Mouse (Mus musculus): Measurements from ENCODE around the gene Lbr. TPM values are rescaled to one million over a fixed set of nuclear protein-coding genes. Genes with fewer than 3 reads are reported as not detected.

Lbr gene
- total and polyA plus RNA-seq, 3 experiments = 12.3 to 24.7 (median 23.6) TPM

GRCm38 (mm10) chr1:181832720-181833119, 10.1 kb downstream of the Lbr start:
- Histone ChIP-seq H3K79me2 (replicated peaks; ENCODE audit: control insufficient read depth, insufficient read depth, low read length) (no peaks in the 10 kb centered on the region), H3K27me3 (ENCODE audit: control insufficient read depth, insufficient read depth, low read length) (no peaks in the 10 kb centered on the region), H3K9ac (ENCODE audit: low read depth, low read length) (no peak overlapping the region), H3K36me3 (ENCODE audit: control insufficient read depth, insufficient read depth, low read length) (no peaks in the 10 kb centered on the region), H3K4me3 (no peak overlapping the region), H3K4me1 (ENCODE audit: control insufficient read depth, insufficient read depth, low read length) (no peaks in the 10 kb centered on the region), H3K27ac (no peak overlapping the region)
- TF ChIP-seq POLR2A (IDR thresholded peaks at IDR 0.05; ENCODE audit: insufficient read depth, low read depth, low read length) = no peak
- TF ChIP-seq EP300 (IDR thresholded peaks at IDR 0.05; ENCODE audit: insufficient read depth, low read depth, low read length) = no peak
- no peak for TF ChIP-seq CTCF (IDR thresholded peaks at IDR 0.05)
- intact Hi-C loops (cut with DNase I) = no loop called here
- DNase-seq = no peak
- 86% methylated on average over 5 of the region's 5 CpGs for WGBS

- Histone ChIP-seq H3K27me3 (ENCODE audit: control insufficient read depth, insufficient read depth, low read length) (no peaks in the 10 kb centered on the region), H3K27ac (no peak overlapping the region), H3K79me2 (replicated peaks; ENCODE audit: control insufficient read depth, insufficient read depth, low read length) (no peaks in the 10 kb centered on the region), H3K4me1 (ENCODE audit: control insufficient read depth, insufficient read depth, low read length) (no peaks in the 10 kb centered on the region), H3K9ac (ENCODE audit: low read depth, low read length) (no peak overlapping the region), H3K4me3 (no peak overlapping the region), H3K36me3 (ENCODE audit: control insufficient read depth, insufficient read depth, low read length) (no peaks in the 10 kb centered on the region)
- TF ChIP-seq CTCF (IDR thresholded peaks at IDR 0.05) = peak; percentile 53
- TF ChIP-seq POLR2A (IDR thresholded peaks at IDR 0.05; ENCODE audit: insufficient read depth, low read depth, low read length) = no peak
- TF ChIP-seq EP300 (IDR thresholded peaks at IDR 0.05; ENCODE audit: insufficient read depth, low read depth, low read length) = no peak
- DNase-seq = no peak
- intact Hi-C loops (cut with DNase I) = loop anchor here (5.0 kb wide), 1 partner anchor 54 kb away; no protein-coding TSS in a partner anchor
- WGBS = 90% methylated on average over 5 of the region's 5 CpGs
These were observed 14.5 kb downstream of the Lbr start for GRCm38 (mm10) chr1:181828365-181828764.

- WGBS = 93% methylated on average over 7 of the region's 7 CpGs
- Histone ChIP-seq H3K79me2 (replicated peaks; ENCODE audit: control insufficient read depth, insufficient read depth, low read length) (no peaks in the 10 kb centered on the region), H3K4me1 (ENCODE audit: control insufficient read depth, insufficient read depth, low read length) (no peaks in the 10 kb centered on the region), H3K27ac (no peak overlapping the region), H3K36me3 (ENCODE audit: control insufficient read depth, insufficient read depth, low read length) (no peaks in the 10 kb centered on the region), H3K27me3 (ENCODE audit: control insufficient read depth, insufficient read depth, low read length) (no peaks in the 10 kb centered on the region), H3K9ac (ENCODE audit: low read depth, low read length) (no peak overlapping the region), H3K4me3 (no peak overlapping the region)
- no peak for TF ChIP-seq EP300 (IDR thresholded peaks at IDR 0.05; ENCODE audit: insufficient read depth, low read depth, low read length)
- TF ChIP-seq POLR2A (IDR thresholded peaks at IDR 0.05; ENCODE audit: insufficient read depth, low read depth, low read length) = no peak
- TF ChIP-seq CTCF (IDR thresholded peaks at IDR 0.05) = no peak
- DNase-seq = no peak
- intact Hi-C loops (cut with DNase I) = loop anchor here (5.0 kb wide), 1 partner anchor 56 kb away; no protein-coding TSS in a partner anchor
These were observed 16.1 kb downstream of the Lbr start for GRCm38 (mm10) chr1:181826716-181827115.

- no peak overlapping the region for H3K27ac ChIP-seq
- H3K4me1 ChIP-seq (ENCODE audit: control insufficient read depth, insufficient read depth, low read length) = no peaks in the 10 kb centered on the region
- H3K9ac ChIP-seq (ENCODE audit: low read depth, low read length) = no peak overlapping the region
- TF ChIP-seq EP300 (IDR thresholded peaks at IDR 0.05; ENCODE audit: insufficient read depth, low read depth, low read length) (no peak), CTCF (IDR thresholded peaks at IDR 0.05) (no peak), POLR2A (IDR thresholded peaks at IDR 0.05; ENCODE audit: insufficient read depth, low read depth, low read length) (no peak)
- H3K79me2 ChIP-seq (replicated peaks; ENCODE audit: control insufficient read depth, insufficient read depth, low read length) = no peaks in the 10 kb centered on the region
- no peaks in the 10 kb centered on the region for H3K36me3 ChIP-seq (ENCODE audit: control insufficient read depth, insufficient read depth, low read length)
- intact Hi-C loops (cut with DNase I) = no loop called here
- WGBS = 89% methylated on average over 18 of the region's 18 CpGs
- H3K27me3 ChIP-seq (ENCODE audit: control insufficient read depth, insufficient read depth, low read length) = no peaks in the 10 kb centered on the region
- H3K4me3 ChIP-seq = no peak overlapping the region
- DNase-seq = no peak
These were observed 31.2 kb downstream of the Lbr start for GRCm38 (mm10) chr1:181811481-181812223.

- Histone ChIP-seq H3K4me1 (ENCODE audit: control insufficient read depth, insufficient read depth, low read length) (no peaks in the 10 kb centered on the region), H3K27ac (no peak overlapping the region), H3K79me2 (replicated peaks; ENCODE audit: control insufficient read depth, insufficient read depth, low read length) (no peaks in the 10 kb centered on the region), H3K27me3 (ENCODE audit: control insufficient read depth, insufficient read depth, low read length) (no peaks in the 10 kb centered on the region), H3K36me3 (ENCODE audit: control insufficient read depth, insufficient read depth, low read length) (no peaks in the 10 kb centered on the region), H3K4me3 (no peak overlapping the region), H3K9ac (ENCODE audit: low read depth, low read length) (no peak overlapping the region)
- no peak for TF ChIP-seq EP300 (IDR thresholded peaks at IDR 0.05; ENCODE audit: insufficient read depth, low read depth, low read length)
- TF ChIP-seq POLR2A (IDR thresholded peaks at IDR 0.05; ENCODE audit: insufficient read depth, low read depth, low read length) = no peak
- no peak for TF ChIP-seq CTCF (IDR thresholded peaks at IDR 0.05)
- WGBS = 79% methylated on average over 4 of the region's 4 CpGs
- DNase-seq = no peak
- intact Hi-C loops (cut with DNase I) = no loop called here
These were observed 42.2 kb downstream of the Lbr start for GRCm38 (mm10) chr1:181800667-181801066.

- intact Hi-C loops (cut with DNase I) = loop anchor here (10.0 kb wide), 1 partner anchor 705 kb away; no protein-coding TSS in a partner anchor
These were observed 42.9 kb downstream of the Lbr start for GRCm38 (mm10) chr1:181799911-181800310.

More at GRCm38 (mm10) chr1:181799911-181800310, 42.9 kb downstream of the Lbr start:
- Histone ChIP-seq H3K4me1 (ENCODE audit: control insufficient read depth, insufficient read depth, low read length) (no peaks in the 10 kb centered on the region), H3K79me2 (replicated peaks; ENCODE audit: control insufficient read depth, insufficient read depth, low read length) (no peaks in the 10 kb centered on the region), H3K27me3 (ENCODE audit: control insufficient read depth, insufficient read depth, low read length) (no peaks in the 10 kb centered on the region), H3K36me3 (ENCODE audit: control insufficient read depth, insufficient read depth, low read length) (no peaks in the 10 kb centered on the region), H3K27ac (no peak overlapping the region), H3K9ac (ENCODE audit: low read depth, low read length) (no peak overlapping the region), H3K4me3 (no peak overlapping the region)
- TF ChIP-seq CTCF (IDR thresholded peaks at IDR 0.05) = no peak
- no peak for TF ChIP-seq EP300 (IDR thresholded peaks at IDR 0.05; ENCODE audit: insufficient read depth, low read depth, low read length)
- no peak for DNase-seq
- 78% methylated on average over 3 of the region's 3 CpGs for WGBS
